Mouse (Mus musculus) limb, embryonic 11.5 days (tissue): Measurements from ENCODE around the gene As3mt. TPM values are rescaled to one million over a fixed set of nuclear protein-coding genes. Genes with fewer than 3 reads are reported as not detected.

Experiments used
- ATAC-seq: fragments of 200-750 bp; cut with Nextera tagmentation; 2 replicates; pipeline ENCODE4 v1.8.0; 2017; ENCODE audit warnings: low read depth; ENCODE audit not compliant: insufficient number of reproducible peaks, low FRiP score, low TSS enrichment
- DNase-seq: peaks from one replicate; pipeline ENCODE4 v3.0.0-alpha.2; 2015; ENCODE audit warnings: low spot score
- H3K27ac ChIP-seq: fragments of 300-500 bp; sonication (generic); replicated peaks from 2 replicates; pipeline ENCODE4 v1.5.1; 2014; ENCODE audit warnings: low read depth, mild to moderate bottlenecking, low read length
- H3K27me3 ChIP-seq: fragments of 300-500 bp; sonication (generic); 2 replicates; pipeline ENCODE4 v1.6.1; 2014; ENCODE audit warnings: mild to moderate bottlenecking, low read length, mixed read lengths; ENCODE audit not compliant: control insufficient read depth, insufficient read depth
- H3K36me3 ChIP-seq: fragments of 300-500 bp; sonication (generic); 2 replicates; pipeline ENCODE4 v1.6.1; 2014; ENCODE audit warnings: mild to moderate bottlenecking, low read length, moderate library complexity, mixed read lengths; ENCODE audit not compliant: control insufficient read depth, insufficient read depth
- H3K4me1 ChIP-seq: fragments of 300-500 bp; sonication (generic); 2 replicates; pipeline ENCODE4 v1.6.1; 2014; ENCODE audit warnings: low read length, mixed read lengths; ENCODE audit not compliant: control insufficient read depth, insufficient read depth
- H3K4me2 ChIP-seq: fragments of 300-500 bp; sonication (generic); 2 replicates; pipeline ENCODE4 v1.6.1; 2014; ENCODE audit warnings: low read depth, mild to moderate bottlenecking, moderate library complexity; ENCODE audit not compliant: severe bottlenecking
- H3K4me3 ChIP-seq: fragments of 300-500 bp; sonication (generic); 2 replicates; pipeline ENCODE4 v1.5.1; 2014; ENCODE audit warnings: low read depth, low read length
- H3K9ac ChIP-seq: fragments of 300-500 bp; sonication (generic); 2 replicates; pipeline ENCODE4 v1.6.1; 2014; ENCODE audit warnings: mild to moderate bottlenecking, low read length
- H3K9me3 ChIP-seq: fragments of 300-500 bp; sonication (generic); 2 replicates; pipeline ENCODE4 v1.6.1; 2016; ENCODE audit warnings: low read length; ENCODE audit not compliant: control insufficient read depth
- WGBS: fragments of 180-500 bp; shearing (Covaris S2); extraction: QIAGEN DNeasy Blood & Tissue Kit; methylation state at CpG from one replicate; pipeline ENCODE4 v1.1.7; 2014; 5-methylcytosine and 5-hydroxymethylcytosine counted together
- polyA plus RNA-seq: library from polyadenylated mRNA; unstranded; fragments of >200 nt; fragmentation: Nextera tagmentation; extraction: Ambion mirVana; gene quantifications from 2 replicates; pipeline ENCODE4 v1.2.1, GENCODE M21; 2014

Gene As3mt
- polyA plus RNA-seq, 1 experiment from 2014 or later = 37.3 TPM

- Histone ChIP-seq H3K36me3 (no peaks in the 10 kb centered on the region), H3K9me3 (no peaks in the 10 kb centered on the region), H3K27ac (no peak overlapping the region), H3K9ac (no peak overlapping the region), H3K4me2 (no peak overlapping the region), H3K4me3 (no peak overlapping the region), H3K4me1 (no peaks in the 10 kb centered on the region), H3K27me3 (no peaks in the 10 kb centered on the region)
- ATAC-seq (no peak), DNase-seq (no peak)
- 81% methylated on average over 2 of the region's 2 CpGs for WGBS
Measured at GRCm38 (mm10) chr19:46691078-46691477, 16.2 kb upstream of the As3mt start.

GRCm38 (mm10) chr19:46693146-46693545, 14.1 kb upstream of the As3mt start:
- 90% methylated on average over 4 of the region's 4 CpGs for WGBS

GRCm38 (mm10) chr19:46696482-46696881, 10.8 kb upstream of the As3mt start:
- Histone ChIP-seq H3K36me3 (no peaks in the 10 kb centered on the region), H3K9me3 (no peaks in the 10 kb centered on the region), H3K4me1 (no peaks in the 10 kb centered on the region), H3K9ac (no peak overlapping the region), H3K4me2 (no peak overlapping the region), H3K4me3 (no peak overlapping the region), H3K27ac (no peak overlapping the region), H3K27me3 (no peaks in the 10 kb centered on the region)
- 91% methylated on average over 8 of the region's 8 CpGs for WGBS
- ATAC-seq (no peak), DNase-seq (no peak)

More at GRCm38 (mm10) chr19:46693146-46693545, 14.1 kb upstream of the As3mt start:
- H3K9ac ChIP-seq = no peak overlapping the region
- no peaks in the 10 kb centered on the region for H3K4me1 ChIP-seq
- H3K9me3 ChIP-seq = no peaks in the 10 kb centered on the region
- H3K27ac ChIP-seq = no peak overlapping the region
- H3K4me3 ChIP-seq = no peak overlapping the region
- ATAC-seq (no peak), DNase-seq (no peak)
- no peak overlapping the region for H3K4me2 ChIP-seq
- H3K27me3 ChIP-seq = no peaks in the 10 kb centered on the region
- no peaks in the 10 kb centered on the region for H3K36me3 ChIP-seq

- ATAC-seq = no peak
- H3K27me3 ChIP-seq = no peaks in the 10 kb centered on the region
- 93% methylated on average over 7 of the region's 7 CpGs for WGBS
- H3K9ac ChIP-seq = no peak overlapping the region
- no peaks in the 10 kb centered on the region for H3K9me3 ChIP-seq
- no peak overlapping the region for H3K27ac ChIP-seq
- no peaks in the 10 kb centered on the region for H3K36me3 ChIP-seq
- no peaks in the 10 kb centered on the region for H3K4me1 ChIP-seq
- H3K4me3 ChIP-seq = no peak overlapping the region
- DNase-seq = no peak
- H3K4me2 ChIP-seq = no peak overlapping the region
Measured at GRCm38 (mm10) chr19:46696943-46697342, 10.3 kb upstream of the As3mt start.

- Histone ChIP-seq H3K27ac (no peak overlapping the region), H3K4me3 (no peak overlapping the region), H3K4me1 (no peaks in the 10 kb centered on the region)
Measured at GRCm38 (mm10) chr19:46697840-46698517, 9.3 kb upstream of the As3mt start.

GRCm38 (mm10) chr19:46699011-46699481, 8.2 kb upstream of the As3mt start:
- Histone ChIP-seq H3K9ac (no peak overlapping the region), H3K36me3 (no peaks in the 10 kb centered on the region), H3K27ac (no peak overlapping the region), H3K4me1 (no peaks in the 10 kb centered on the region), H3K27me3 (no peaks in the 10 kb centered on the region), H3K9me3 (no peaks in the 10 kb centered on the region), H3K4me2 (no peak overlapping the region), H3K4me3 (no peak overlapping the region)
- WGBS = 67% methylated on average over 10 of the region's 10 CpGs
- ATAC-seq (no peak), DNase-seq (no peak)

More at GRCm38 (mm10) chr19:46697840-46698517, 9.3 kb upstream of the As3mt start:
- Histone ChIP-seq H3K4me2 (no peak overlapping the region), H3K9ac (no peak overlapping the region), H3K27me3 (no peaks in the 10 kb centered on the region), H3K9me3 (no peaks in the 10 kb centered on the region), H3K36me3 (no peaks in the 10 kb centered on the region)
- ATAC-seq (no peak), DNase-seq (no peak)
- WGBS = 53% methylated on average over 19 of the region's 19 CpGs

GRCm38 (mm10) chr19:46701156-46701555, 6.1 kb upstream of the As3mt start:
- H3K27me3 ChIP-seq = no peaks in the 10 kb centered on the region
- no peak for ATAC-seq
- no peak overlapping the region for H3K9ac ChIP-seq
- H3K4me2 ChIP-seq = no peak overlapping the region
- H3K27ac ChIP-seq = no peak overlapping the region
- no peaks in the 10 kb centered on the region for H3K36me3 ChIP-seq
- no peak for DNase-seq
- WGBS = 85% methylated on average over 9 of the region's 9 CpGs
- H3K9me3 ChIP-seq = no peaks in the 10 kb centered on the region
- no peak overlapping the region for H3K4me3 ChIP-seq
- no peaks in the 10 kb centered on the region for H3K4me1 ChIP-seq

GRCm38 (mm10) chr19:46705779-46706495, 1.3 kb upstream of the As3mt start:
- Histone ChIP-seq H3K4me2 (no peak overlapping the region), H3K4me1 (peaks cover 9% of the 10 kb centered on the region; the same call in 1 of the 2 replicates), H3K36me3 (no peaks in the 10 kb centered on the region), H3K9ac (no peak overlapping the region), H3K4me3 (no peak overlapping the region), H3K9me3 (no peaks in the 10 kb centered on the region), H3K27ac (no peak overlapping the region), H3K27me3 (no peaks in the 10 kb centered on the region)
- 66% methylated on average over 7 of the region's 7 CpGs for WGBS
- DNase-seq (no peak), ATAC-seq (no peak)
